Mouse (Mus musculus) liver, embryonic 16.5 days (tissue): ENCODE results near the gene Pcsk6. TPM values are rescaled to one million over a fixed set of nuclear protein-coding genes. Genes with fewer than 3 reads are reported as not detected.

Source experiments
- ATAC-seq: fragments of 200-750 bp; cut with Nextera tagmentation; 2 replicates; pipeline ENCODE4 v1.8.0; 2017; ENCODE audit warnings: low read depth, mild to moderate bottlenecking, moderate number of reproducible peaks, moderate library complexity
- H3K27ac ChIP-seq: fragments of 300-500 bp; sonication (generic); 2 replicates; pipeline ENCODE4 v1.5.1; 2014; ENCODE audit warnings: mild to moderate bottlenecking, low read length
- H3K27me3 ChIP-seq: fragments of 300-500 bp; sonication (generic); 2 replicates; pipeline ENCODE4 v1.6.1; 2014; ENCODE audit warnings: low read depth, low read length, mixed read lengths; ENCODE audit not compliant: control insufficient read depth, insufficient read depth
- H3K36me3 ChIP-seq: fragments of 300-500 bp; sonication (generic); 2 replicates; pipeline ENCODE4 v1.6.1; 2014; ENCODE audit warnings: mild to moderate bottlenecking; ENCODE audit not compliant: control insufficient read depth, insufficient read depth
- H3K4me1 ChIP-seq: fragments of 300-500 bp; sonication (generic); 2 replicates; pipeline ENCODE4 v1.6.1; 2014; ENCODE audit warnings: low read depth, low read length, mixed read lengths; ENCODE audit not compliant: control insufficient read depth
- H3K4me2 ChIP-seq: fragments of 300-500 bp; sonication (generic); 2 replicates; pipeline ENCODE4 v1.6.1; 2014; ENCODE audit warnings: low read depth, low read length, mixed read lengths
- H3K4me3 ChIP-seq: fragments of 300-500 bp; sonication (generic); 2 replicates; pipeline ENCODE4 v1.5.1; 2014; ENCODE audit warnings: low read depth, mild to moderate bottlenecking, low read length
- H3K9ac ChIP-seq: fragments of 300-500 bp; sonication (generic); 2 replicates; pipeline ENCODE4 v1.6.1; 2014; ENCODE audit warnings: low read depth, low read length
- H3K9me3 ChIP-seq: fragments of 300-500 bp; sonication (generic); replicated peaks from 2 replicates; pipeline ENCODE4 v1.6.1; 2016; ENCODE audit warnings: low read length; ENCODE audit not compliant: control insufficient read depth
- WGBS: fragments of 180-500 bp; shearing (Covaris S2); extraction: QIAGEN DNeasy Blood & Tissue Kit; methylation state at CpG from one replicate; pipeline ENCODE4 v1.1.7; 2014; ENCODE audit not compliant: insufficient replicate concordance; 5-methylcytosine and 5-hydroxymethylcytosine counted together
- polyA plus RNA-seq: library from polyadenylated mRNA; unstranded; fragments of >200 nt; fragmentation: Nextera tagmentation; extraction: Ambion mirVana; gene quantifications from 2 replicates; pipeline ENCODE4 v1.2.1, GENCODE M21; 2015

Gene Pcsk6
- polyA plus RNA-seq, 1 experiment from 2014 or later: 1.5 TPM

DNA sequence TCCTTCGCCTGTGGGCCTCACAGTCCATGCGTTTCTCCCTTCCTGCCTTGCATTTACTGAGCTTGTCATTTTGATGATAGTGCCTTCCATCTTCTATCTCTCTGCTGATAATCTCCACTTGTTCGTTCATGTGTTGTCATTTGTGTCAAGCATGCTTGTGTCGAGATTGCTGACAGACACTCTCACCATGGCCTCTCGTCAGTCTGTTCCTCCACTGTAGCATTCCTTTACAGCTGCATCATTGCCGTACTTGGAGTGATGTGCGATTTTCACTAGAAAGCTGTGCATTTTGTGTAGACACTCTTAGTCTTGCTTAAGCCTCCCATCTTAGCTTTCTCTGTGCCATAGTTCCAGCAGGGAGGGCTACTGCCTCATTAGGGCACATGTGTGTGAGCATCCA is 79.5 kb downstream of the Pcsk6 start:
- Histone ChIP-seq H3K27me3 (no peaks in the 10 kb centered on the region), H3K4me2 (no peak overlapping the region), H3K36me3 (no peaks in the 10 kb centered on the region), H3K27ac (no peak overlapping the region), H3K9me3 (no peaks in the 10 kb centered on the region), H3K4me1 (no peaks in the 10 kb centered on the region; the same call in 1 of the 2 replicates), H3K9ac (no peak overlapping the region), H3K4me3 (no peak overlapping the region)
- no peak for ATAC-seq
- WGBS: 56% methylated on average over 7 of the region's 7 CpGs

DNA sequence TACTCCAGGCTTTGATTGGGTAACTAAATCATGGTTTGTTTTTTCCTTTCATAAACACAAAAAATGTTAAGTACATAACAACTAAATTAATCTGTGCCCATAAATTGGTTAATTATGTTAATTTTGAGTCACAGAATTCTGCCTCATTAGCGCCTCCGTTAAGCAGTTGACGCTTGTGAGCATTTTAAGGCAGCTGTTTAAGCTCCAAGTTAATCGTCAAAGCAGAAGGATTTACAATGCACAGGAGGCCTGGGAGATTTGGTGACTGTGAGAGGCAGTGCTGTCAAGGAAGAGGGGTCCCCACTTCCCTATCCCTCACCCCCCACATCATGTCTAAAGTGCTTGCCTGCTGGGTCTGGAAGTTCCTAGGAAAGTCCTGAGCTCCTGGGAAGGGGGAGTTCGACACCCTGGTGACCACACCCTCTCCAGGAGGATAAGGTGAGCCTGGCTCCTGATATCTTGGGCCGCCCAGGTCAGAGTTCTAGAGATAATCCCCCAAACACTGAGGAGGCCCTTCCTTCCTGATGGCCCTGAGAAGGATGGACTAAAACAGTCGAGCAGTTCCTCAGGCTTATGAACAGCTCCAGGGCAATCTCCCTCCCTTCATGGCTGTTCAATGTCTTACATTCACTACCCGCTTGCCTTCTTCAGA is 83.9 kb downstream of the Pcsk6 start:
- Histone ChIP-seq H3K9me3 (no peaks in the 10 kb centered on the region), H3K4me2 (no peak overlapping the region), H3K36me3 (no peaks in the 10 kb centered on the region), H3K4me3 (no peak overlapping the region), H3K4me1 (no peaks in the 10 kb centered on the region; the same call in 1 of the 2 replicates), H3K27ac (no peak overlapping the region), H3K9ac (no peak overlapping the region), H3K27me3 (no peaks in the 10 kb centered on the region)
- ATAC-seq: no peak
- WGBS: 48% methylated on average over 8 of the region's 8 CpGs

- Histone ChIP-seq H3K4me1 (no peaks in the 10 kb centered on the region; the same call in 1 of the 2 replicates), H3K4me3 (no peak overlapping the region), H3K27me3 (no peaks in the 10 kb centered on the region), H3K9ac (no peak overlapping the region), H3K9me3 (no peaks in the 10 kb centered on the region), H3K27ac (no peak overlapping the region), H3K36me3 (no peaks in the 10 kb centered on the region), H3K4me2 (no peak overlapping the region)
- 74% methylated on average over 7 of the region's 7 CpGs for WGBS
- no peak for ATAC-seq
Observed at GRCm38 (mm10) chr7:65946397-65946796, 84.9 kb downstream of the Pcsk6 start.

DNA sequence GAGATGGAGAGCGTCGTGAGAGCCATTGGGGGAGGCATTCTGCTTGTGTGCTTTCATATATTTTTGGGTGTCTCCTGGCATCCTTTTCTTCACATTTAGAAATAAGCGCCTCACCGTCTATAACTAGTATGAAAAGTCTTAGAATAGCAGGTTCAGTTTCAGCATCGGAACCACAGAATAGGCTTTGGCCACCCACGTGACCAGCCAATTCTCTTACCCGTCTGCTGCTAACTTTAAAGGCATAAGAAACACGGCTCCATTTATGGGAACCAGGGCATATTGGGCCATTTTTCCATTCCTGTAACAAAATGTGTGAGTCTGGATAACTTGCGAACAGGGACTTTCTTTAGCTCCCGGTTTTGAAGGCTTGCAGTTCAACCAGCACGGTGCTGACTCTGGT is 87.4 kb downstream of the Pcsk6 start:
- Histone ChIP-seq H3K4me2 (no peak overlapping the region), H3K4me1 (no peaks in the 10 kb centered on the region; the same call in 1 of the 2 replicates), H3K9ac (no peak overlapping the region), H3K36me3 (no peaks in the 10 kb centered on the region), H3K9me3 (no peaks in the 10 kb centered on the region), H3K27ac (no peak overlapping the region), H3K4me3 (no peak overlapping the region), H3K27me3 (no peaks in the 10 kb centered on the region)
- no peak for ATAC-seq
- 83% methylated on average over 11 of the region's 11 CpGs for WGBS

DNA sequence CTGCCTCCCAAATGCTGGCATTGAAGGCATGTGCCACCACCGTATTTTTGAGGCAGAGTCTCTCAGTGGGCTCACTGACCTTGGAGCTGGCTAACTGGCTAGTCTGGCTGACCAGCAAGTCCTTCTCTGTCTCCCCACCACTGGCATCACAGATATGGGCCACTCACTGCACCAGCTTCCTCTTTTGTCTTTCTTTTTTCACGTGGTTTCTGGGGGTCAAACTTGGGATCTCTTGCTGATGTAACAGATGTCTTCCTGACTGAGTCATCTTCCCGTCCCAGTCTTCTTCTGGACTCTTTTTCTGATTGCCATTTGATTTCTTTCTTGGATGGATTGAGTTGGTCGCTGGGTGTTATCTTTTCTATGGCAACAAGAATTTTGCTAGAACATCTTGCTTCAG is 93.0 kb downstream of the Pcsk6 start:
- H3K4me2 ChIP-seq: no peak overlapping the region
- no peaks in the 10 kb centered on the region for H3K27me3 ChIP-seq
- no peaks in the 10 kb centered on the region for H3K36me3 ChIP-seq
- H3K4me3 ChIP-seq: no peak overlapping the region
- no peak for ATAC-seq
- no peaks in the 10 kb centered on the region for H3K9me3 ChIP-seq
- H3K9ac ChIP-seq: no peak overlapping the region
- no peaks in the 10 kb centered on the region for H3K4me1 ChIP-seq
- WGBS: 21% methylated on average over 4 of the region's 4 CpGs
- H3K27ac ChIP-seq: no peak overlapping the region

DNA sequence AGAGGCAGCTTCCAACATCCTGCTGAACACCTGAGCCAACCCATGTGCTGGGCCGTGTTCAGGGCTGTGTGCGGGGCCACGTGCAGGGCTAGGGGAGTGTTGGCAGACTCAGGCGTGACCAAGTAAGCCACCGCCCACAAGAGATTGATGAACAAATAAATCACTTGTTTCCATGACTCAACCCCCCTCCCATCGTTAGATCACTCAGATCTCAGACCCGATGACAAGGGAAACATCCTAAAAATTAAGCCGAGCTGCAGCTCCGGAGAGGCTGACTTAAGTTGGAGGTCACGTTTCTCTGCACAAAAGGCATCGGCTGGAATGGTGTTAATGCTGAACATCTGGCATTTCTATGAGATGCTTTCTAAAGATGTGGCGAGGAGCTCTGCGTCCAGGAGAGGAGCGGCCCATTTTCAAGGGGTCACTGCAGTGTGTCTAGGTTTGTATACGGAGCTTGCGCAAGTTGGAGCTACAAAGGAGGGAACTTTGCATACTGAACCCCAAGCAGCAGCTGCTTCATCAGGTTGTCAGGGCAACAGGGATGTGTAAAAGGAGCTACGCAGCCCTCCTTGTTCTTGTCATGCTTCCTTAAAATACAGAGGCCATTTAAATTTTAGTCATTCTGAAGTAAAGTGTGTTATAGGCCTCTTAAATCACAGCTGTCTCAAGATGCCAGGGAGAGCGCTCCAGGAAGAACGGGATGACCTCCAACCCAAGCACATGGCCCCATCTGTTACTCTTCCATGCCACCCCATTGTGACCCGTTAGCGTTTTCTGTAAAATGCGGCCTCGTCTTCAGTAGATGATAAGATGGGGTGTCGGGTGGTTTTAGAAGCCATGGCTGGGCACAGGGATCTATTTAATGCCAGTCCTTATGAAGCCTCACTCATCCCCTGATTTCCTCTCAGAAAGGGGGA is 94.0 kb downstream of the Pcsk6 start:
- H3K27ac ChIP-seq: no peak overlapping the region
- no peaks in the 10 kb centered on the region for H3K4me1 ChIP-seq
- ATAC-seq: no peak
- H3K9ac ChIP-seq: no peak overlapping the region
- H3K36me3 ChIP-seq: no peaks in the 10 kb centered on the region
- H3K9me3 ChIP-seq: no peaks in the 10 kb centered on the region
- no peaks in the 10 kb centered on the region for H3K27me3 ChIP-seq
- H3K4me3 ChIP-seq: no peak overlapping the region
- no peak overlapping the region for H3K4me2 ChIP-seq
- 77% methylated on average over 24 of the region's 24 CpGs for WGBS

GRCm38 (mm10) chr7:65957245-65957644 is 95.7 kb downstream of the Pcsk6 start:
- no peaks in the 10 kb centered on the region for H3K4me1 ChIP-seq
- ATAC-seq: no peak
- no peaks in the 10 kb centered on the region for H3K36me3 ChIP-seq
- H3K9ac ChIP-seq: no peak overlapping the region
- no peaks in the 10 kb centered on the region for H3K9me3 ChIP-seq
- H3K27ac ChIP-seq: no peak overlapping the region
- no peaks in the 10 kb centered on the region for H3K27me3 ChIP-seq
- no peak overlapping the region for H3K4me3 ChIP-seq
- H3K4me2 ChIP-seq: no peak overlapping the region
- 63% methylated on average over 1 of the region's 1 CpGs for WGBS

DNA sequence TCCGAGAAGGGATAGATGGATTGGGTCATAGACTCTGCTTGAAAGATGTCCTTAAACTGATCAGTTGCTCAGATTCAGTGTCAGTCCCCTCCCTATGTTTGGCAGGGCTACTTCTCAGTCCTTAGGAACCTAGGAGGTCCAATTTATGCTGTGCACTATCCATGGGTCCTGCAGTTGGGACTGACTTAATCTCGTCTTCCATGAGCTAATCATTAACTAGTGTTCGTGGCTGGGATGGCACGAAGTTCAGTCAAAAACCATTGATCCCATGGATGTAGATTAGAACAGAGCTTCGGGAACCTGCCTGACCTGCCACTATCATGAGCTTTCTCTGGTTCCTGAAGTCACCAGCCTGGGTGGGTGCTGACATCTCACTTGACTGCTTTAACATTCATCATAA is 96.6 kb downstream of the Pcsk6 start:
- H3K27ac ChIP-seq: peak overlapping the region; percentile 50
- ATAC-seq: peak; percentile 81
- H3K4me3 ChIP-seq: no peak overlapping the region
- H3K27me3 ChIP-seq: no peaks in the 10 kb centered on the region
- peak overlapping the region; percentile 30; the same call in 1 of the 2 replicates for H3K4me2 ChIP-seq
- no peaks in the 10 kb centered on the region for H3K4me1 ChIP-seq
- 55% methylated on average over 5 of the region's 5 CpGs for WGBS
- no peak overlapping the region for H3K9ac ChIP-seq
- H3K9me3 ChIP-seq: no peaks in the 10 kb centered on the region
- H3K36me3 ChIP-seq: no peaks in the 10 kb centered on the region
